Mouse (Mus musculus) forebrain, embryonic 16.5 days (tissue): Measurements from ENCODE around the gene Hs6st2. TPM values are rescaled to one million over a fixed set of nuclear protein-coding genes. Genes with fewer than 3 reads are reported as not detected.

Experiments
- polyA plus RNA-seq: library from polyadenylated mRNA; unstranded; fragments of >200 nt; fragmentation: Nextera tagmentation; extraction: Ambion mirVana; gene quantifications from 2 replicates; pipeline ENCODE4 v1.2.1, GENCODE M21; 2015

Hs6st2 gene
- polyA plus RNA-seq, 1 experiment from 2014 or later = 58.7 TPM

Other genes with a start within 250 kb of the Hs6st2 start
- not detected in 2 replicates for gene Usp26, start 119.4 kb upstream of the Hs6st2 start, polyA plus RNA-seq